Mouse (Mus musculus) megakaryocyte, embryonic 14.5 days (primary cell): ENCODE data around the gene Itgae.

Experiments
- FLI1 ChIP-seq: IDR thresholded peaks from 2 replicates; pipeline ENCODE4 v1.6.1; 2012; ENCODE audit warnings: low read length, inconsistent platforms, mixed read lengths
- GATA1 ChIP-seq: IDR thresholded peaks from 3 replicates; pipeline ENCODE4 v1.6.1; 2012; ENCODE audit warnings: mixed read lengths, low read length, inconsistent platforms, borderline replicate concordance

DNA sequence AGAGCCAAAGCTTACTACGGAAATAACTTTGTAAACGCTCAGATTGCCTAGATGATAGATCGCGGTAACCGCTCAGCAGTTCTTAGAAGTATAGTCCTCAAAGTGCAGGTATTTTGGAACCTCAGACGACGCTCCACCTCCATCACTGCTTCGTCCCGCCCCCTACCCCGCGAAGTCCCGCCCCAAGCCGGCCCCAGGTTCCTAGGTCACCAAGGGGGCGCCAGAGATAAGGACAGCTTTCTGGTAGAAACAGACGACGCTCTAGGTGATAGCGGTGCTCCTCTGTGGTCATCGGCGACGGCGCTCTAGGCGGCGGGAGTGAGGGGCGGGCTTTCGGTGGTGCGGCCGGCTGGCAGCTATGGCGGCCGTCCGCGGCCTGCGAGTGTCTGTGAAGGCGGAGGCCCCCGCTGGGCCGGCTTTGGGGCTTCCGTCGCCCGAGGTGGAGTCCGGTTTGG, 42.8 kb upstream of the Itgae start, which contains the start of gene Ncbp3:
- TF ChIP-seq FLI1 (no peak), GATA1 (no peak)
